Mouse (Mus musculus): ENCODE data around the gene Clint1. TPM values are rescaled to one million over a fixed set of nuclear protein-coding genes. Genes with fewer than 3 reads are reported as not detected.

The Clint1 gene
- polyA plus RNA-seq (2016; fragmentation: Nextera tagmentation; extraction: Ambion mirVana), result 75.9 and 78.3 TPM in 2 replicates

GRCm38 (mm10) chr11:45851516-45852123 is at the start of gene Clint1:
Gene Clint1 (plus strand): TSS chr11:45852051.
- Histone ChIP-seq H3K4me3 (peak within 1 kb of the TSS; percentile 99), H3K27me3 (replicated peaks) (no peaks in the 10 kb centered on the region), H3K9ac (peak within 1 kb of the TSS; percentile 91), H3K27ac (peak within 1 kb of the TSS; percentile 79), H3K9me3 (no peaks in the 10 kb centered on the region), H3K36me3 (peaks cover 4% of the 10 kb centered on the region; the same call in 1 of the 2 replicates), H3K4me1 (peaks cover 24% of the 10 kb centered on the region), H3K4me2 (replicated peaks) (peak within 1 kb of the TSS; percentile 79)
- WGBS, result 1% methylated on average over 54 of the region's 57 CpGs
- peak; percentile 96 for ATAC-seq (ENCODE audit: low FRiP score, low read depth)

DNA sequence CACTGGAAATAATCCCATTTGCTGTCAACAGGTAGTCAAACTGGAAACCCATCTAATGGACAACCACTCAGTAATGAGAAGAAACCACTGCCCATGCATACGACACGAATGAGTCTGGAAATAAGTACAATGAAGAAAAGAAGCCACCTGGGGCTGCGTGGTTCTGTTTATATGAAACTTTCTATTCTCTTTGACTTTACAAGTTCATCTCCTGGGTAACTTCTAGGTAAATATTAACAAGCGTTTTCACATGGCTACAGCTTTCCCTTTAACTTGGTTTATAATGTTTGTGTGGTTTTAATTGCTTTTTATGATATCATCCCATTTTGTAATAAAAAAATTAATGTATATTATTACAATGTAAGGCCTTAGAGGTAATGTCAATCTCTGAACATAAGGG is 47.8 kb upstream of the Clint1 start:
- Histone ChIP-seq H3K27ac (no peak overlapping the region), H3K9ac (no peak overlapping the region), H3K4me1 (no peaks in the 10 kb centered on the region), H3K4me3 (no peak overlapping the region), H3K9me3 (no peaks in the 10 kb centered on the region), H3K36me3 (no peaks in the 10 kb centered on the region), H3K4me2 (replicated peaks) (no peak overlapping the region), H3K27me3 (replicated peaks) (no peaks in the 10 kb centered on the region)
- ATAC-seq (ENCODE audit: low FRiP score, low read depth), result no peak
- 90% methylated on average over 4 of the region's 4 CpGs for WGBS

DNA sequence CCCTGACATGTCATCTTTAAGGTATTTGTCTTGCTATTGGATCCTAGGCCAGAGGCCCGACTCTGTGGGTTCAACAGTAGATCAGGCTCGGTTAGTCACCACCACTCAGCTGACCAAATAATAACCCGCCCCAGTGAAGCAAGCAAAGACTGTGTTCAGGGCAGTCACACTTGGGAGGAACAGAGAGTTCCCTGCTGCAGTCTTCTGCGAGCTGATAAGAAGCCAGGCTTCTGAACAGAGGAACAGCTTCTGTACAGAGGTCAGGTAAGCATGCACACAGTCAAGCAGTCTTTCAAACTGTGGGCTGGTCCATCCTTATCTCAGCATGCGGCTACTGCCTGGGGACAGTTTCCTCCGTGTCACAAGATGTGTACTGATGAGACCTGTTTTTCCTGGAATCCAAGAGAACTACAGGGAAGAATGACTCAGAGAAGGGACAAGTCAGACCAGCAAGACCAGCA is 46.5 kb upstream of the Clint1 start:
- no peak for ATAC-seq (ENCODE audit: low FRiP score, low read depth)
- WGBS, result 79% methylated on average over 6 of the region's 6 CpGs

DNA sequence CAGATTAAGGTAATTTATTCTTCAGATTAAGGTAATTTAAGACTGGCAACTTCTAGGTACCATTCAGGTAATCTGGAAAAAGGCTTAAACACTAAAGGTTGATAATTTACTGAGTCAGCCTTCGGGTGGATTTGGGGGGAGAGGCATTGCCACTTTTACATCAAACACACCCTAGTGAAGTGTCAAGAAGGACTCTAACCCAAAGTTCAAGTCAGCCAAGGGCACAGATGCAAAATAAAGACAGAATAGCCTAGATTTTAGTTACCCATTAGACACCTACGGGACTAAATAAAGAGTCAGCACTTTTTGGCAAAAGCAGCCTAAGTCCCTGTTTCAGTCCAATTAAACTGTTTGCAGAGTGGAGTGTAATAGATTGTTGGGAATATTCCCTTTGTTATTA is 46.0 kb upstream of the Clint1 start:
- 87% methylated on average over 2 of the region's 2 CpGs for WGBS
- Histone ChIP-seq H3K4me3 (no peak overlapping the region), H3K27ac (no peak overlapping the region), H3K4me2 (replicated peaks) (no peak overlapping the region), H3K9ac (no peak overlapping the region), H3K9me3 (no peaks in the 10 kb centered on the region), H3K27me3 (replicated peaks) (no peaks in the 10 kb centered on the region), H3K36me3 (no peaks in the 10 kb centered on the region), H3K4me1 (no peaks in the 10 kb centered on the region)
- ATAC-seq (ENCODE audit: low FRiP score, low read depth), result no peak

More for the DNA sequence above, 46.5 kb upstream of the Clint1 start:
- Histone ChIP-seq H3K4me1 (no peaks in the 10 kb centered on the region), H3K9ac (no peak overlapping the region), H3K4me2 (replicated peaks) (no peak overlapping the region), H3K4me3 (no peak overlapping the region), H3K9me3 (no peaks in the 10 kb centered on the region), H3K27me3 (replicated peaks) (no peaks in the 10 kb centered on the region), H3K36me3 (no peaks in the 10 kb centered on the region), H3K27ac (no peak overlapping the region)

- Histone ChIP-seq H3K27ac (no peak overlapping the region), H3K36me3 (no peaks in the 10 kb centered on the region), H3K27me3 (replicated peaks) (no peaks in the 10 kb centered on the region), H3K4me1 (no peaks in the 10 kb centered on the region), H3K9me3 (no peaks in the 10 kb centered on the region), H3K4me3 (no peak overlapping the region), H3K9ac (no peak overlapping the region), H3K4me2 (replicated peaks) (no peak overlapping the region)
- WGBS, result 95% methylated on average over 2 of the region's 2 CpGs
- no peak for ATAC-seq (ENCODE audit: low FRiP score, low read depth)
Measured at GRCm38 (mm10) chr11:45806264-45806663, 45.6 kb upstream of the Clint1 start.

DNA sequence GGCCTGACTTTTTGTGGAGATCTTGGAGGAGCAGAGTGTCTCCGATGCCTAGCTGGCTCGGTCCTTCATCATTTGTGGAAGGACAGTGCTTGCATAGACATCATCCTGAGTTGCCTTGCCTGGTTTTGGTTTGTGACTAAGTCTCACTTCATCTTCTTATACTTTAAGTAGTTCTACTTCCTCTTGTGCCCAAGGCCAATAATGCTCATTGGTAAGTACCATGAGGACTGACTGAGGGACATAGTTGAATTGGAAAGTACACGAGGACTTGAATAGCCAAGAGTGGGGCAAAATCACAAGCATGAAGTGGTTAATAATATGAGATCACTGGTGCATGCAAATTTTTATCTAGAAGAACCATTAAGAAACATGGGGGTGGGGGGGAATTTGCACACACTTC is 45.0 kb upstream of the Clint1 start:
- Histone ChIP-seq H3K9me3 (no peaks in the 10 kb centered on the region), H3K27ac (no peak overlapping the region), H3K4me3 (no peak overlapping the region), H3K4me1 (no peaks in the 10 kb centered on the region), H3K9ac (no peak overlapping the region), H3K36me3 (no peaks in the 10 kb centered on the region), H3K4me2 (replicated peaks) (no peak overlapping the region), H3K27me3 (replicated peaks) (no peaks in the 10 kb centered on the region)
- ATAC-seq (ENCODE audit: low FRiP score, low read depth), result no peak
- WGBS, result 93% methylated on average over 3 of the region's 3 CpGs

DNA sequence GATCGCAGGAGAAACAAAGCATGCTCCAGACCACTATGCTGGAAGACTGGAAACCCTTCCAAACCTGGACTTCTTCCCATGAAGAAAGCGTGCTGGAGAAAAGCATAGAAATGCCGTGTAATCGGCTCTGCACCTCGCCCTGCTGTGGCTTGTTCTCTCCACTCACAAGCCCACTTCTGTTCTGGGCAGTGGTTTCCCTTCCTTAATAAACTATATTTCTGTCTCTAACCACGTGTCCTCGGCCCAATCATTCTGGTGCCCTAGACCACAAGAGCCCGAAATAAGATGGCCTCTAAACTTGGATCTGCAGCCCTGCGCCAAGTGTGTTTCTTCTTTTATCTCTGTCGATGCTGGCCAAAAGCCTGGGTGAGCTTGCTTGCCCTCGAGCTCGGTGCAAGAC is 44.0 kb upstream of the Clint1 start:
- H3K9me3 ChIP-seq, result no peaks in the 10 kb centered on the region
- H3K4me1 ChIP-seq, result no peaks in the 10 kb centered on the region
- H3K9ac ChIP-seq, result no peak overlapping the region
- H3K27ac ChIP-seq, result no peak overlapping the region
- H3K4me2 ChIP-seq (replicated peaks), result no peak overlapping the region
- H3K4me3 ChIP-seq, result no peak overlapping the region
- H3K27me3 ChIP-seq (replicated peaks), result no peaks in the 10 kb centered on the region
- 86% methylated on average over 12 of the region's 12 CpGs for WGBS
- ATAC-seq (ENCODE audit: low FRiP score, low read depth), result no peak
- H3K36me3 ChIP-seq, result no peaks in the 10 kb centered on the region

- H3K27me3 ChIP-seq (replicated peaks), result no peaks in the 10 kb centered on the region
- H3K36me3 ChIP-seq, result no peaks in the 10 kb centered on the region
- no peak for ATAC-seq (ENCODE audit: low FRiP score, low read depth)
- H3K4me1 ChIP-seq, result no peaks in the 10 kb centered on the region
- WGBS, result 62% methylated on average over 5 of the region's 5 CpGs
- H3K4me3 ChIP-seq, result no peak overlapping the region
- no peak overlapping the region for H3K4me2 ChIP-seq (replicated peaks)
- no peaks in the 10 kb centered on the region for H3K9me3 ChIP-seq
- no peak overlapping the region for H3K27ac ChIP-seq
- H3K9ac ChIP-seq, result no peak overlapping the region
Measured at GRCm38 (mm10) chr11:45809424-45809823, 42.4 kb upstream of the Clint1 start.

DNA sequence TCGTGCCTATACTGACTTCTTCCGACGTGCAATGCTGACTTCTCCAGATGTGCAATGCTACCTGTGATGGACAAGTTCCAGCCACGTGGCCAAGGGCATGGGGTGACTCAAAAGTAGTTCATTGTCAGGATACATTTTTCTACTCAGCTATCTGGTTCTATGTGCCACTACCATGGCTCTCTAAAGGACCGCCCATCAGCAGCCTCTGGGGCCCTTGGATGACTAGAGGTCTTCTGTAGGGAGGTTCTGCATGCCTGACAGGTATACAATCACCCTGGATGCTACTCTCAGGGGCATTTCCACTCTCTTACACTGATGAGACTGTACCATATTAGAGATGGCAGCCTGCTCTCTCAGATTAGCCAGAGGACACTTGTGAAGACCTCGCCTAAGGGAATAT is 41.8 kb upstream of the Clint1 start:
- Histone ChIP-seq H3K27ac (no peak overlapping the region), H3K27me3 (replicated peaks) (no peaks in the 10 kb centered on the region), H3K9ac (no peak overlapping the region), H3K4me3 (no peak overlapping the region), H3K4me2 (replicated peaks) (no peak overlapping the region), H3K4me1 (no peaks in the 10 kb centered on the region), H3K36me3 (no peaks in the 10 kb centered on the region), H3K9me3 (no peaks in the 10 kb centered on the region)
- no peak for ATAC-seq (ENCODE audit: low FRiP score, low read depth)
- WGBS, result 91% methylated on average over 6 of the region's 6 CpGs

- ATAC-seq (ENCODE audit: low FRiP score, low read depth), result no peak
- 95% methylated on average over 8 of the region's 8 CpGs for WGBS
- Histone ChIP-seq H3K27ac (no peak overlapping the region), H3K36me3 (no peaks in the 10 kb centered on the region), H3K4me2 (replicated peaks) (no peak overlapping the region), H3K9ac (no peak overlapping the region), H3K9me3 (no peaks in the 10 kb centered on the region), H3K4me3 (no peak overlapping the region), H3K4me1 (no peaks in the 10 kb centered on the region), H3K27me3 (replicated peaks) (no peaks in the 10 kb centered on the region)
Measured at GRCm38 (mm10) chr11:45810805-45811204, 41.0 kb upstream of the Clint1 start.

DNA sequence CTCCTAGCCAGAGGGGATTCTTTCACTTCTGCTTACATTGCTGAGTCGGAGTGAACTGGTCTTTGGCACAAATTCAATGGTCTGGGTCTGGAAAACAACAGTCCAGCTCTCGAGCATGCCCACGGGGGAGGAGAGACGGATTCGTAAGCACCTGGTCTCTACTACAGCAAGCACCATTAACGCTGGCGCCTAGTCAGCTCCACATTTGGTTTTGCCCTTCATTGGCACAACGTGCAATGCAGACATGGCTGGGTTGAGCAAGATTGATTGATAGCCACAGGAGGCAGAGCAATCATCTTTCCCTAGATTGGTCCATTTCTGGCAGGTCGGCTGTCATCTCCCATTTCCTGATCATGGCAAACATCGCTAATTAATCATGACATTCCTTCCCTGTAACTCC is 36.2 kb upstream of the Clint1 start:
- H3K36me3 ChIP-seq, result no peaks in the 10 kb centered on the region
- H3K9me3 ChIP-seq, result no peaks in the 10 kb centered on the region
- H3K4me2 ChIP-seq (replicated peaks), result no peak overlapping the region
- no peak overlapping the region for H3K4me3 ChIP-seq
- 81% methylated on average over 10 of the region's 10 CpGs for WGBS
- no peak for ATAC-seq (ENCODE audit: low FRiP score, low read depth)
- H3K27ac ChIP-seq, result no peak overlapping the region
- no peaks in the 10 kb centered on the region for H3K4me1 ChIP-seq
- no peaks in the 10 kb centered on the region for H3K27me3 ChIP-seq (replicated peaks)
- no peak overlapping the region for H3K9ac ChIP-seq

GRCm38 (mm10) chr11:45816712-45817111 is 35.1 kb upstream of the Clint1 start:
- H3K4me1 ChIP-seq, result no peaks in the 10 kb centered on the region
- 70% methylated on average over 1 of the region's 1 CpGs for WGBS

DNA sequence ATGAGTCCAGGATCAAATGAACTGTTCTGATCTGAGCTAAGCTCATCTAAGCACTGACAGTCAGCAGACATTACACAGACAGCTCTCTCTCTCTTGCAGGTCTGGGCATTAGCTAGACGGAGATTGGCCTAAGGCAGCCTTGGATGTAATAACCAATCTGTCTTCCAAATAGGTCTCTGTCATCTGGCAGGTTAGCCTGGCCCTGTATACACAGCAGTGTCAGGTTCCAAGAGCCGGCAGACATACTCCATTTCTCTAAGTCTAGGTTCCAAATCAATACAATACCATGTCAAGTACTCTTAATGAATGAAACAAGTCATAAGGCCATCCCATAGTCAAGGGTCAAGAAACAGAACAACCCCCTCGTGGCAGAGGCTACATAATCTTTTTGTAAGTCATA is 33.9 kb upstream of the Clint1 start:
- H3K27ac ChIP-seq, result no peak overlapping the region
- H3K27me3 ChIP-seq (replicated peaks), result no peaks in the 10 kb centered on the region
- no peaks in the 10 kb centered on the region for H3K36me3 ChIP-seq
- H3K4me2 ChIP-seq (replicated peaks), result no peak overlapping the region
- no peak overlapping the region for H3K4me3 ChIP-seq
- no peak overlapping the region for H3K9ac ChIP-seq
- no peaks in the 10 kb centered on the region for H3K9me3 ChIP-seq
- no peaks in the 10 kb centered on the region for H3K4me1 ChIP-seq
- ATAC-seq (ENCODE audit: low FRiP score, low read depth), result no peak
- WGBS, result 61% methylated on average over 3 of the region's 3 CpGs

More at GRCm38 (mm10) chr11:45816712-45817111, 35.1 kb upstream of the Clint1 start:
- no peak overlapping the region for H3K27ac ChIP-seq
- ATAC-seq (ENCODE audit: low FRiP score, low read depth), result no peak
- no peak overlapping the region for H3K4me2 ChIP-seq (replicated peaks)
- H3K36me3 ChIP-seq, result no peaks in the 10 kb centered on the region
- H3K27me3 ChIP-seq (replicated peaks), result no peaks in the 10 kb centered on the region
- no peak overlapping the region for H3K4me3 ChIP-seq
- H3K9ac ChIP-seq, result no peak overlapping the region
- H3K9me3 ChIP-seq, result no peaks in the 10 kb centered on the region

All from neural tube, embryonic 12.5 days (tissue).